Mouse (Mus musculus) adrenal gland, postnatal 36 days (tissue): ENCODE measurements at regions not wholly inside any gene's neighbourhood (a gene's known extent, or its start where the extent isn't known, plus 50 kb on each side); places are given as distances from the start of the nearest gene placed in this dataset.
A peak's percentile ranks its signal among the peaks of the same experiment; 100 is the strongest.

ENCODE experiments used
- DNase-seq, 2 experiments: peaks; one replicate each; pipeline ENCODE4 v3.0.0; 2021; ENCODE audit warnings: mixed read lengths in 1 of 2

DNA sequence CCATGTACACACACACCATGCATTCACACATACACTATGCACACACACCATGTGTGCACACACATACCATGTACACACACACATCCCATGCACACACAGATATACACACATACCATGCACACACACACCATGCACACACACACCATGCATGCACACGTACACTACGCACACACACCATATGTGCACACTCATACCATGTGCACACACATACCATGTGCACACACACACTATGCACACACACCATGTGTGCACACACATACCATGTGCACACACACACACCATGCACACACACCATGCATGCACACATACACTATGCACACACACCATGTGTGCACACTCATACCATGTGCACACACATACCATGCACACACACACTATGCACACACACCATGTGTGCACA is 87.1 kb upstream of the Tmem150c start:
- no peak for DNase-seq

DNA sequence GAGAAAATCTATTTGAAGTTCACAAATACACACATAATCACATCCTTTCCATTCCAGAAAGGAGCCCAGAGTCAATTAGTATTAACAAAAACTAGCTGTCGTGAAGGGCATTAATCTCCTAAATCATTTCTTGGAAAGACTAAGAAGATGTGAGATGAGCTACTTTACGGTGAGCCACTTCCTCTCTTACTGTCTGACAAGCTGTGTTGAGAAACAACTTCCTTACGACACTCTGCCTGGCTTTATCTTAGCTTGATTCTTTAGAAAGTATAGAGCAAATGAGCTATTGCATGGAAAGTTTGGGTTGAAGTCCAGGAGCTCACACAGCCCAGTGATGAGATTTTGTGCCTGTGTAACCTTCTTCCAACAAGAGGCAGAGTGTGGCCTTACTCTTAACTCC is 85.2 kb upstream of the Tmem150c start:
- no peak for DNase-seq

DNA sequence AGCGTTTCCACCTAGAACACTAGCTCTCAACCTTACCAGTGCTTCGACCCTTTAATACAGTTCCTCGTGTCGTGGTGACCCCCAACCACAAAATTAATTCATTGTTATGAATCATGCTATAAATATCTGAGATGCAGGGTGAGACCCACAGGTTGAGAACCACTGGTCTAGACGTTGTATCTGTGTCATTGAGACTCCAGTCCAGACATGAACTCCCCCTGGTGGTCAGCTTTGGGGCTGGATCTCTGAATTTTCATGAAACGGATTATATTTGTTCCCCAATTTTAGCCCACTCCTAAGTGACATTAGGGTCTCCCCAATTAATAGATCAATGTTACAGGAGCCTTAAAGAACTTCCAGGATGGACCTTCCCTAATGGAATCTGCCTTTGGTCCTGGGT is 81.3 kb upstream of the Tmem150c start:
- DNase-seq: peak; percentile 43 to 66

DNA sequence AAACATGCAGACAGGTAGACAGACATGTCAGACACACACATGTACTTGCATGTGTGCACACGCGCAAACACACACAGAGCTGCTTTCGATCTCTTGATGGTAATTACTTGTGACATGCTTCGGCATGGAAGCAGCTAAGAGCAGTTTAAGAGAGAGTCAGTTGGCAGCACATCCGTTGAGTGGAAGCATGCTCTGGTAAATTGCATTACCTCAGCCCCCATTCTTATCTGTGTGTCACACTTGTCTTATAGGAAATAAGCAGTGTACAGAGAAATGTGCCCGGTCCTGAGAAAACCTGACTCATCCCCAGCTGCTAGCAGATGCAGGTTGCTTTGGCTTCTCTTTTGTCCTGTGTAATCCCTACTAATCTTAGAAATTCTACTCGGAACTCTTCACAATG is 80.0 kb upstream of the Tmem150c start:
- no peak for DNase-seq

DNA sequence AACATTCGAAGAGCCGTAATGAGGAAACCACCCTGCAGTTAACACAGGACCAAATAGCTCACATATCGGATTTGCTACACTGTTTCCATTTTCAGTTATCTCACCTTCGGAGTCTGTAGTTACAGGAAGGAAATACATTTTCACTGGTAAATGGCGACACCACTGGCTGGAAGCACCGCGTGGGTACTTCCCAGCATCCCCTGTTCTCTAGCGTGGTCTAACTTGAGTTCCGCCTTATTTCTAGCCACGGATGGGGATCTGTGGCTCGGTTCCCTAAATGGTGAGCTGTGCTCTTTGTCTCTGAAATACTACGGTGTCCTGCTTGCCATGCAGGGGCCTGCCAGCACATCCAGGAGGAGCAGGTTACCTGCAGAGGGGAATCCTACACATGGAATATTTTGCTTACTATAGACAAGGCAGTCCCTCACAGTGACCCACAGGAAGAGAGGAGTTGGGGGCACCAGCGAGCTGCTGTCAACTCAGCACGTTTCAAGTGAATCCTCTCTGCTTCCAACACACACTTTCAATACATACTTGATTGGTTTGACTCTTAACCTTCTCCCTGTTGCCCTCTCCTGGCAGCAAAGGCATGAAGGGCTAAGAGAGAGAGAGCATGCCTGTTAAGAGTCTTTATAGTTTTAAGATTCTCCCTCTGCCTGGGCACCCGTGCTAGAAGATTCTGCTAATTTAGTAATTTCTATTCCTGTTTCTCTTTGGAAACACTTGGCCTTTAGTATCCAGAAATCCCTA is 78.9 kb upstream of the Tmem150c start:
- DNase-seq: no peak

DNA sequence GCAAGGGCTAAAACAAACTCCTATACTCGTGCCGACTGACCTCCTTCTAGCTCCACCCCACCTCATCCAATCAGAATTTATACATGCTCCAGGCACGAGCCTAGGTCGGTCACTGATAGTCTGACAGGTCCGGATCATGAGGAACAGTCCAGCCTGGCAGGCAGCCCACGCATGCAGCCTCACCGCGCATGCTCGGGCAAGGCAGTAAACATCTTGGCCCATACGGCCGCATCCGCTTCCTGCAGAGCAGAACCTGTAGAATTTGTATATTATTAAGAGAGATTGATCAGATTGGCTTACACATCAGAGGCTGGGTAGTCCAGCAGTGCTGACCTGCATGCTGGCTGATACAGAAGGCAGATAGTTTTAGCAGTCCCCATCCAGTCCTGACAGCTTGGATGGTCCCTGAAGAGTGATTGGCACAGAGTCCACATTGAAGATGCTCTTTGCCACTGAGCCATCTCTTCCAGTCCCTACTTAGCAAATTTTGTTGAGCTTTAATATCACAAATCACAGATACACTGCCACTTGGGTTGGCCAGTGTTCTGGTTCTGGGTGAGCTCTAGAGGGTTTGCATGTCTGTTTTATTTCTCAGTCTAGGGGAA is 78.2 kb upstream of the Tmem150c start:
- DNase-seq: no peak

DNA sequence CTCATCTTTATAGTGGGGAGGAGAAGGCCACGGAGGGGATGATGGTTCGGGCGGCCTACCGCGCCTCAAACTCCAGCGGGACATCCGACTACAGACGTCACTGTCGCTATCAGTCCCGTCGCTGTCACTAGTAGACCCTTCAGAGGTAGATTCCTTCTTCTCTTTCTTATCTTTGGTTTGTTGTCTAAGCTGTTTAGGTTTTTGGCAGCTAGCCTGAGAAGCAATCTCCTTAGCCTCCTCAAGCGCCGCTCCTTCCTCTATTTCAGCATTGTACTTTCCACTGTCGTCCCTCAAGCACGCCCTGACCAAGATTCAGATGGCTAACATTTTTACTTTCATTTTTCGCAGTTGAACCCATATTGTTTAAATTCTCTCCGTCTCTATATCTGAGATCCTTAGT is 76.7 kb upstream of the Tmem150c start:
- DNase-seq: no peak

DNA sequence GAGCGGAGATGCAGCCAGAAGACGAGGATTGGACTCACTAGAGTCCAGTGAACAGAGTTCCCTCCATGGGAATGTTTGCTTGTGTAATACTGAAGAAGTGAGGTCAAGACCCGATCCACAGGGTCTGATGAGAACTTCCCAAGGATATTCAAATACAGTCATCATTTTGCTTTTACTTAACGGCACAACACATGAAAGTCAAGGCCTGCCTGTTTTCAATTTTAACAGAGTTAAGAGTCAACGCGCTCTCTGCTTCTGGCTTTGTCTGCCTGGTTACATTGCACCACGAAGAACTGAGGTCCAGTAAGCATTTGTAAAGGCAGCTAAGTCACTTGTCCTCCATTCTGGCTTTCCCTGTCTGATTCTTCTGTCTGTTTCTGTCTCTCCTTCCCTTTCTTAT is 72.5 kb upstream of the Tmem150c start:
- no peak for DNase-seq

DNA sequence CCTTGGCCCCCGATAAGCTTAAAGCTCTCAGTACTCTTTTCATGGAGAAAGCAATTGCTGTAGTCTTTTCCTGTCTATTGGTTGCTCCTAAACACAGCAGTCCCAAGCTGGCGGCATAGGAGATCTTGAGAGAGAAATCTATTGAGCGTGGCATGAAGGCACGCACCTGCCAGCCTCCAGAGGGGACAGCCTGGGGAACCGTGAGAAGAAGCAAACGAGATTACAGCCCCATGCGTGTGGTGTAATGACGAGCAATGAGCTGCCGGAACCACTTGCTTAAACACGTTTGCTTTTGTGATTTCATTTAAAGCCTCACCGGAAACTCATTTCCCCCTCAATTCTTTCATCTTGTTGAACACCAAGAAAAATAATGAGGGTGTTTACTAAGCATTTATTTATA is 72.0 kb upstream of the Tmem150c start:
- DNase-seq: no peak

DNA sequence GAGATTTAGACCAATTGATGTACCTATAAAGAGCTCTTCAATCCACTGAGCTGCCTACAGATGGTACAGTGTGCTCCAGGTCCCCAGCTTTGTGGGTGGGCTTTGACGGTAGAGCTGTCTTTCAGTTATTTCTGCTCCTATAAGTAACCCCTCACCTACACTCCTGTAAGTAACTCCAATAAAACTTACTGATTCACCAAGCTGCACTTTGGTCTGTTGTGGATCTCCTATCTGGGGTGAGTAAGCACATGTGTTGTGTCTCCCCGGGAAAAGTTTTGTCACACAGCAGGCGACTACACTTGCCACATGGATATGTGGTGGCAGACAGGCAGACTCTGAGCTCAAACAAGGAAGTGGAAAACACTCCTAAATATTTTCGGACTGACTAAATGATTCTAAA is 70.4 kb upstream of the Tmem150c start:
- no peak for DNase-seq

DNA sequence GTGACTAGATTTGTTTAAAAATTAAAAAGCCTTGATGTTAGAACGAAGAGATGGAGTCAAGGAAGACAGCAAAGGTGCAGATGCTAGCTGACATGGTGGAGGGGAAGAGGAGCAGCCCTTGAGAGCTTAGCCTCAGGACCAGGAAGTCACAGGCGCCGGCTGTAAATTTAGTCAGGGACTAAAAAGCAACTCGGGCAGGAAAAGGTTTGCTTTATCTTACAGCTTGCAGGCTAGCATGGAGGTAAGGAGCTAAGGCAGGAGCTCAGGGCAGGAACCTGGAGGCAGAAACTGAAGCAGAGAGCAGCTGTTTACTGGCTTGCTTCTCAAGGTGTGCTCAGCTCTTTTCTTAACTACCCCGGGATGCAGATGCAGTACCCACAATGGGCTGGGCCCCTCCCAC is 68.3 kb upstream of the Tmem150c start:
- DNase-seq: no peak

DNA sequence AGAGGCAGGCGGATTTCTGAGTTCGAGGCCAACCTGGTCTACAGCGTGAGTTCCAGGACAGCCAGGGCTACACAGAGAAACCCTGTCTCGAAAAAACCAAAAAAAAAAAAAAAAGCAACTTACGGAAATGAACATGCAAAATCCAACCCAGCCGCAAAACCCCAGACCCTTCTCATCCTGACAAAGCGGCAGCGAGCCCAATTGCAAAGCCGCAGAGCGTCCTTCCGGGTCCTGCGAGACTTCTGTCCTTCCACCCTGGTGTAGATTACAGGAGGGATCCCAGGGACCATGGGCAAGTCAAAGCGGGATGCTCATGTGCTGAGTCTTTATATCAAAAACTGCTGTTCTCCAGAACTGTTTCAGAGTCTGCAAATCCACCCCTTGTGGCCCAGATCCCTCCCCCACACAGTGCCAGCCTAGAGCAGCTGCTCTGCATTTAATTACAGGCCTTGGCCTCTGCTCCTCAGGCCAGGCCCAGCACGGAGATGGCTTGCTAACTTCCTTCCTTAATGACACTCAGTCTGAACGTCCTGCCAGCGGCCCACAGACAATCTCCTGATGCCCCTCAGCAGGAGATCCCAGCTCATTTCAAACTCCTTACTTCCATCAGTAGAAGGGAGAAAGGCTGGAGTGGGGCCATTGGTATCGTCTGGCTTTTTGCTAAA is 67.1 kb upstream of the Tmem150c start:
- DNase-seq: no peak

DNA sequence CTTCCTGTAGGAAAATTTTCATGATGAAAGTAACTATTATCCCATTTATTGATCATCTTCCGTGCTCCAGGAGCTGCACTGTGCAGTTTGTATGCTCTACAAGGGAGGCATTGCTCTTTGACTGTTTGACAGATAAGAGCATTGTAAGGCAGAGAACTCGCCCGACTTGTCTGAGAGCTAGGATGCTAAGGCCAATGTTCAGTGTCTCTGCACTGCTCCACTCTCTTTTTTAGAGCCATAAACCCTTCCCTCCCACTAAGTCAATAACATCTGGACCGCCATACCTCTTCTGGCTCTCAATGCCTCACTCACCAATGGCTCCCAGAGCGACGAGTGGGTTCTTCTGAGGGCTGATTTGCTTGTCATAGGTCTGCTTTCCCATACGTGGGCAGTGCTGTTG is 65.9 kb upstream of the Tmem150c start:
- DNase-seq: no peak

DNA sequence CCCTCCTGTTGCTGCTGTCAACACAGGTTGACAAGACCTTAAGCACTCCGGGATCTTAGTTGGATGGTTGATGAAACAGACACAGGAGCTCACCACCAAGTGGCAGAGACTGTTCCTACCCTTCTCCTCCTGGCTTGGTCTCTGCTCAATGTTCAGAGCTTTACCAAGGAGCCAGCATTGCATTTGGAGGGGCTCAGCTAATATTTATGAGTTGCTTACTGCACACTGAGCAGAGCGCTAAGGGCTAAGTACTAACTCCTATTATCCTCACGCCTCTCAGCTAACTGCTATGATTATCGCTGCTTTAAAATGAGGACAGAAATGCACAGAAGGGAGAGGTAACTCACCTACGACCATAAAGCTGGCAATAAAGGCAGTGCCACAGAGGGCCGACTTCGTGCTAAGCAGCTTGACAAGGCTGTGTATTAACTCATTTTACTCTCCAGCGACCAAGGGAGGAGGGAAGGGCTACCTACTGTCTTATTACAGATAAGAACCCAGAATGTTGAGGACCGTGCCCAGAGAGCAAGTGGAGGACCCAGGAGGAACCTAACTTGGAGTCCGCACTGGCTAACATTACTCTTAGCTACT is 65.3 kb upstream of the Tmem150c start:
- no peak for DNase-seq

DNA sequence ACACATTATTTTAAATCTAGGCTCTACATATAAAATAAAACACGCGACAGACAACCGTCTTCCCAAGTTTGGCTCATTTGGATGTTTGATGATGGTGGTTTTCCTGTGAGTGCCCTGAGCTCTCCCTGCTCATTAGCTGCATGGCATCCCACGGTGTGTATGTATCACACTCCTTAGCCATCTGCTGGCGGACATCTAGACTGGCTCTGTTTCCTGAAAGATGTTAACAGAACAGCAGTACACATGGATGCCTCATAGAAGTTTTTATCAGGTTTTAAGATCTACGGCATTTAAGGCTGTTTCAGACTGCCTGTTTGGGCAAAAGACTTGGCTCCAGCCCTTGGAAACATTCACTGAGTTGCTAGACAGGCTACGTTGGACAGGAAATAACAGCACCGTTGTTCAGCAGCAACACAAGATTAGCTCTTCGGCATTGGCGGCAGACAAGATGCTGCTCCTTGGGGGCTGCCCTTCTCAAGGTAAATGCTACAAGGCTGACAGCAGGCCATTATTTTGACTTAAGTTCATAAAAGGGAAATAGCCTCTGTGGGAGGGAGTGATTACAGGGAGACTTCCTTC is 61.5 kb upstream of the Tmem150c start:
- DNase-seq: no peak

DNA sequence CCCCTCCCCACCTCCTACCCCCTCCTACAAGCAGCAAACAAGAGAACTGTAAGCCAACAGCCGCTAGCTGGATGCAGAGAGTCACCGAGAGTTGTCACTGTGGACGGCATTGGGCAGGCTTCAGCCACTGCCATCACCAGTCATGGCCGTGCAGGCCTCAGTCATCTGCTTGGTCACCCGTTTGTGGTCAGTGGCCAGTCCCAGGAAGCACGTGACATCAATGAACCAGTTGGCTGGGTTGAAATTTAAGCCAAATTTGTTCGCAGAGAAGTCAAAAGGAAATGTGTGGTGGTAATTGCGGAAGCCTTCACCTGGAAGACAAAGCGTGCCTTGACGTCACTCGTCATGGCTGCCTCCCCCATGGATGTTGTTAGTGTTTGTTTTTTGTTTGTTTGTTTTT is 60.7 kb upstream of the Tmem150c start:
- no peak for DNase-seq

DNA sequence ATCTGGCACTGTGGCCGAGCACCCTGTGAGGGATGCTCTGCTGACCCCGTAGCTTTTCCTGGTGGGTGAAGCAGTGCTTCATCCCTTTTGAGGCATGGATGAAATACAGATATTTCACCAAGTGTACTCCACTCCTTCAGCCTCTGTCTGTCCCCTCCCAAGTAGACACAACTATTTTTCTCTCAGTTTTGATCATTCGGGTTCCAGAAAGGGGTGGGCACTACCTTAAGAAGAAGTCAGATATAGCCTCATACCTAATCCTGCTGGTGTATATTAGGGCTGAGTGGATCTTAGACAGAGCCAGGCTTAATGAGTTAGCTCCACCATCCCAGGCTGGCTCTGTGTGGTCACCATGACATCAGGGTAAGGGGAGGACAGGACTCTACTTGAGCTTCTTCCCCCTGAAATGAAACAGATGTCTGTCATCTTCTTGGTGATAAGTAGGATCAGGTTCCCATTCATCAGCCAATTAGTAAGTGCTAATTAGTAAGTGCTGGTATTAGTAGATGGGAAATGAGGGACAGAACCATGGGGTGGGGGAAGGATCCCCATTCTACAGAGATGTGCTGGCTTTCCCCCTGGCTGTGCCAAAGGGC is 58.7 kb upstream of the Tmem150c start:
- no peak for DNase-seq

DNA sequence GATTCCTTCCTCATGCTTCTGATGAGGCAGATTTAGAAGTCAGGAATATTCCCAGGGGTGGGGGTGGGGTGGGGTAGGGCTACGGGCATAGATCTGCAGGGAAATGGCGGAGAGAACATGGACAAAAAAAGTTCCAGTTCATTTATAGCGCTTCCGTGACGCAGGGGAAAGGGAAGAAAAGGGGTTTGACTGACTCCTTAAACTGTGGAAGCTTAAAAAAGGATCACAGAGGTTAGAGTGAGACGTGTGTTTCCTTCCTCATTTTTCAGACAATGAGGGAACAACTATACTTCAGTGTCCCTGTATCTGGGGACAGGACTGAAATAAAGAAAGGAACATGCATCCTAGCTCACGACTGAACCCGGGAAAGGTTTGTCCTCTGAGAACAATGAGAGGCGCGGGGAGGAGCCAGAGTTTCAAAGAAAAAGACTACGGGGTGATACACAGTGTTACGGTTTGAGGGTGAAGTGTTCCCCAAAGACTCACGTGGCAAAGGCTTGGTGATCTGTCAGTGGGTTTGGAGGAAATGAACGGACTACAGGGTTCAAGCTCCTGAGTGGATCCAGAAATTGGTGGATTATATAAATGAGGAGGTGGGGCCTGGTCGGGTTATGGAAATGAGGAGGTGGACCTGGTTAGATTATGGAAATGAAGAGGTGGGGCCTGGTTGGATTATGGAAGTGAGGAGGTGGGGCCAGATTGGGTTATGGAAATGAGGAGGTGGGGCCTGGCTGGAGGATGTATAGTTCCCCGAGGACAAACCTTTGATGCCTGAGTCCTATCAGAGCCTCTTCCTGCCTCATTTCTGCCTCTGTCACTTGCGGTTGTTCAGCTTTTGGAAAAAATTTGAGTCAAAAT is 57.8 kb upstream of the Tmem150c start:
- no peak for DNase-seq

DNA sequence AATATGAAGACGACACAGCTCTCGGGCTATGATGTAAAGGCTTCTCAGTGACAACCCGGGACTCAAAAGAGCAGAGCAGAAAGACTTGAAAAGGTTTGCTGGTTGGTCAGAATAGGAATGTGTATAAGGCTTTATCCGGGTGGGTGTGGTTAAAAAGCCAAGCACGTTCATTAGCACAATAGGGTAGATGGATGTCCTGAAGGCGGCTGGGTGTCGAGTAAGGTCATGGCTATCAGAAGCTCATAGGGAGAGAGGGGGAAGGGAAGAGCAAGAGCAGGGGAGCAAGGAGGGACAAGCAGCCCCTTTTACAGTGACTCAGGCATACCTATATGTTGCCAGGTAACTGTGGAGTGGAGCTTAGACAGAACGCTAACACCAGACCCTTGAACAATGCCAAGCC is 54.3 kb upstream of the Tmem150c start:
- DNase-seq: no peak

DNA sequence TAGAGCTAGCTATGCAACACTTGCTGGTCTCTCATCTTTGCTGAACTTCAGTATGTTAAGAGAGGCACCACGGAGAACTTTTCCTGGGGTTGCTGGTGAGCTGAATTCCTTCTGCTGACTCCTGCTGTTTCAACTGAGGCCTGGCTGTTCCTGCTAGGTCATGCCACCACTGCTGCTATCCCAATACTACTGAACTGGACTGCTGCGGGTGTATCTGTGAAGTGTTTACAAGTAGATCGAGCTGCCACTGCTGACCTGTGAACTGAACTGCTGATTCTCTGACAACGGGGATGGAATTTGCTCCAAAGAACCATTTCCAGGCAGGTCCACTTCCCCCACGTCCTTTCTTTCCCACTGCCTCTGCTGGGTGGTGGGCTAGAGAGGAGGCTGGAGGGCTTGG is 51.1 kb upstream of the Tmem150c start:
- DNase-seq: no peak
